Mouse (Mus musculus): ENCODE measurements around the gene Coq8a. TPM values are rescaled to one million over a fixed set of nuclear protein-coding genes. Genes with fewer than 3 reads are reported as not detected.

Coq8a gene
- polyA plus RNA-seq, 1 experiment: 51.2 TPM

GRCm38 (mm10) chr1:180173017-180173416 lies 26.4 kb downstream of the Coq8a start:
- H3K4me3 ChIP-seq (replicated peaks; ENCODE audit: insufficient read depth, low read depth, low read length): no peak overlapping the region
- peaks cover 30% of the 10 kb centered on the region for H3K4me1 ChIP-seq (ENCODE audit: control insufficient read depth, insufficient read depth, low read length)
- 80% methylated on average over 5 of the region's 5 CpGs for WGBS
- no peak for TF ChIP-seq POLR2A (IDR thresholded peaks at IDR 0.05; ENCODE audit: borderline replicate concordance, insufficient read depth, low read length)
- TF ChIP-seq CTCF (IDR thresholded peaks at IDR 0.05; ENCODE audit: borderline replicate concordance, insufficient read depth, low read depth, low read length): no peak
- no peaks in the 10 kb centered on the region for H3K27me3 ChIP-seq (ENCODE audit: control insufficient read depth, insufficient read depth, low read length)
- H3K27ac ChIP-seq (ENCODE audit: insufficient read depth, low read length): no peak overlapping the region
- DNase-seq: no peak

DNA sequence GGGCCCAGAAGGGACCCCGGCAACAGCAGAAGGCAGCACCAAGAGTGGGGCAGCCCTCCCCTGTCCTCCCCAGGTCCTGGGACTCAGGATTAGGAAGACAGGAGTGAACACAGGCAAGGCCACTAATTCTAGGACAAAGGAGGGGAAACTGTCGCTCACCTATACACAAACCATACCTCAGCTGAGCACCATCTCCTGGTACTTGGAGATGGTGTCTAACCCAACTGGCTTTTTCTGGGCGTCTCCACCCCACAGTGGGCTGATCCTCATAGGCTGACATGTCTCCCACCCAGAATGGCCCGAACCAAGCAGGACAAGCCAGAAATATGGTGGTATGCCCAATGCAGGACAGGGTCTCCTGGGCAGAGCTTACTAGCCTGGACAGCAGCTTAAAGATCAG lies 26.8 kb downstream of the Coq8a start:
- Histone ChIP-seq H3K4me1 (ENCODE audit: control insufficient read depth, insufficient read depth, low read length) (peaks cover 32% of the 10 kb centered on the region), H3K27ac (ENCODE audit: insufficient read depth, low read length) (no peak overlapping the region), H3K27me3 (ENCODE audit: control insufficient read depth, insufficient read depth, low read length) (no peaks in the 10 kb centered on the region), H3K4me3 (replicated peaks; ENCODE audit: insufficient read depth, low read depth, low read length) (no peak overlapping the region)
- 96% methylated on average over 4 of the region's 4 CpGs for WGBS
- TF ChIP-seq POLR2A (IDR thresholded peaks at IDR 0.05; ENCODE audit: borderline replicate concordance, insufficient read depth, low read length) (no peak), CTCF (IDR thresholded peaks at IDR 0.05; ENCODE audit: borderline replicate concordance, insufficient read depth, low read depth, low read length) (no peak)
- no peak for DNase-seq

- no peaks in the 10 kb centered on the region for H3K27me3 ChIP-seq (ENCODE audit: control insufficient read depth, insufficient read depth, low read length)
- 30% methylated on average over 2 of the region's 2 CpGs for WGBS
- peaks cover 33% of the 10 kb centered on the region for H3K4me1 ChIP-seq (ENCODE audit: control insufficient read depth, insufficient read depth, low read length)
- no peak for TF ChIP-seq CTCF (IDR thresholded peaks at IDR 0.05; ENCODE audit: borderline replicate concordance, insufficient read depth, low read depth, low read length)
- TF ChIP-seq POLR2A (IDR thresholded peaks at IDR 0.05; ENCODE audit: borderline replicate concordance, insufficient read depth, low read length): no peak
- H3K4me3 ChIP-seq (replicated peaks; ENCODE audit: insufficient read depth, low read depth, low read length): no peak overlapping the region
- DNase-seq: no peak
- no peak overlapping the region for H3K27ac ChIP-seq (ENCODE audit: insufficient read depth, low read length)
Observed at GRCm38 (mm10) chr1:180171883-180172282, 27.5 kb downstream of the Coq8a start.

GRCm38 (mm10) chr1:180170071-180170470 lies 29.3 kb downstream of the Coq8a start:
- WGBS: 62% methylated on average over 8 of the region's 8 CpGs
- H3K4me3 ChIP-seq (replicated peaks; ENCODE audit: insufficient read depth, low read depth, low read length): no peak overlapping the region
- no peak overlapping the region for H3K27ac ChIP-seq (ENCODE audit: insufficient read depth, low read length)
- no peak for TF ChIP-seq POLR2A (IDR thresholded peaks at IDR 0.05; ENCODE audit: borderline replicate concordance, insufficient read depth, low read length)
- peaks cover 33% of the 10 kb centered on the region for H3K4me1 ChIP-seq (ENCODE audit: control insufficient read depth, insufficient read depth, low read length)
- DNase-seq: no peak
- H3K27me3 ChIP-seq (ENCODE audit: control insufficient read depth, insufficient read depth, low read length): no peaks in the 10 kb centered on the region

DNA sequence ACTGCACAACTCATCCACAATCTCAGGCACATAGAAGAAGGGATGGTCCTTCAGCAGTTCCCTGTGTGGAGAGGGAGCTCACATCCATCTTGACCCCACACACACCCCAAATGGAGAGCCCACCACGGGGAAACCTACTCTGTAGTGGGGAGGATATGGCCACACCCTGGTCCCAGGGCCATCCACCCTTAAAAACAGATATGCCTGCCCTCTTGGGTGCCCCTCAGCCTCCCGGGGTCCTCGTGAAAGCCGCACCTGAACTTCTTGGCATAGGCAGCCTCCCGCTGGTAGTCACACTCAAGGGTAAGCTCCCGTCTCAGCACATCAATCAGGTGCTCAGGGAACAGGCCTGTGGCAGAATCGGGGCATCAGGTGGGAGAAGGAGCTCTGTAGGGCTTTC lies 30.2 kb downstream of the Coq8a start:
- TF ChIP-seq POLR2A (IDR thresholded peaks at IDR 0.05; ENCODE audit: borderline replicate concordance, insufficient read depth, low read length) (no peak), CTCF (IDR thresholded peaks at IDR 0.05; ENCODE audit: borderline replicate concordance, insufficient read depth, low read depth, low read length) (no peak)
- Histone ChIP-seq H3K27me3 (ENCODE audit: control insufficient read depth, insufficient read depth, low read length) (no peaks in the 10 kb centered on the region), H3K4me3 (replicated peaks; ENCODE audit: insufficient read depth, low read depth, low read length) (no peak overlapping the region), H3K27ac (ENCODE audit: insufficient read depth, low read length) (no peak overlapping the region; the same call in 1 of the 2 replicates), H3K4me1 (ENCODE audit: control insufficient read depth, insufficient read depth, low read length) (peaks cover 33% of the 10 kb centered on the region)
- 81% methylated on average over 7 of the region's 7 CpGs for WGBS
- no peak for DNase-seq

GRCm38 (mm10) chr1:180168294-180168693 lies 31.1 kb downstream of the Coq8a start:
- peak; percentile 55 to 66 for DNase-seq
- H3K4me1 ChIP-seq (ENCODE audit: control insufficient read depth, insufficient read depth, low read length): peaks cover 33% of the 10 kb centered on the region
- TF ChIP-seq CTCF (IDR thresholded peaks at IDR 0.05; ENCODE audit: borderline replicate concordance, insufficient read depth, low read depth, low read length): no peak; the same call in 1 of the 2 replicates
- TF ChIP-seq POLR2A (IDR thresholded peaks at IDR 0.05; ENCODE audit: borderline replicate concordance, insufficient read depth, low read length): no peak
- no peaks in the 10 kb centered on the region for H3K27me3 ChIP-seq (ENCODE audit: control insufficient read depth, insufficient read depth, low read length)
- 56% methylated on average over 6 of the region's 6 CpGs for WGBS
- no peak overlapping the region for H3K4me3 ChIP-seq (replicated peaks; ENCODE audit: insufficient read depth, low read depth, low read length)
- peak overlapping the region; percentile 37; the same call in 1 of the 2 replicates for H3K27ac ChIP-seq (ENCODE audit: insufficient read depth, low read length)

DNA sequence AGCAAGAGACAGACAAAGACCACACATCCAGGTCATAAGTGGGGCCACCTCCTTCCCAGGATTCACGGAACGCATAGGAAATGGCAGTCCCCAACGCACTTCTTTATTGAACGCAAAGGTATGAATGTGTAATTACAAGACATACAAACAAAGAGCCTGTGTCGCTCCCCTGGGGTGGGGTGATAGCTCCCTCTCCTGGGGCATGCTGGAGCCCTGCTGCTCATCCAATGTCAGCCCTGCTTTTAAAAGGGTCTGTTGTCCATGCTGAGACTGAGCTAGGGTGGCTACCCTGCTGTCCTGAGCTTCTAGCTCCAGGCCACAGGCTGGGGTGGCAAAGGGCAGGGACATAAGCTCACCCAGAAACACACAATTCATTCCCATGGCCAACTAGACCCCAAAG lies 32.9 kb downstream of the Coq8a start:
- H3K27ac ChIP-seq (ENCODE audit: insufficient read depth, low read length): no peak overlapping the region
- H3K4me3 ChIP-seq (replicated peaks; ENCODE audit: insufficient read depth, low read depth, low read length): no peak overlapping the region
- TF ChIP-seq CTCF (IDR thresholded peaks at IDR 0.05; ENCODE audit: borderline replicate concordance, insufficient read depth, low read depth, low read length): no peak
- TF ChIP-seq POLR2A (IDR thresholded peaks at IDR 0.05; ENCODE audit: borderline replicate concordance, insufficient read depth, low read length): no peak
- no peak for DNase-seq
- H3K4me1 ChIP-seq (ENCODE audit: control insufficient read depth, insufficient read depth, low read length): peaks cover 29% of the 10 kb centered on the region
- 77% methylated on average over 5 of the region's 5 CpGs for WGBS
- no peaks in the 10 kb centered on the region for H3K27me3 ChIP-seq (ENCODE audit: control insufficient read depth, insufficient read depth, low read length)

DNA sequence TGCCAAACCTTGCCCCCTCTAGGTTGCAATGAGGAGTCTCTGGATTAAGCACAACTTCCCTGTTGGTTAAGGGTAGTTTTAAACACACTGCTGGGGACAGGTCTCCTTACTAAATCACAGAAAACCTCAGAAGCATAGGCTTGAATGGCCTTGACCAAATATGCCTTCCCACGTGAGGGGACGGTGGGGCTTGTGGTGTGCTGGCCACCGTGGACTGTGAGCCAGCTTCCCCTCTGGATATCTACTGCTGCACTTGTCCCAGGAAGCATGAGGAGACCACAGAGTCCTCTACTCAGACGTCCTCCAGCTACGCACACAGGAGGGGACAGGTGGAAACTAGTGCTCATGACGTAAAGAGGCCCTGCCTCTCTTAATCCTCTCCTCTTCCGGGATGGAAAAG lies 36.4 kb downstream of the Coq8a start:
- no peaks in the 10 kb centered on the region for H3K27me3 ChIP-seq (ENCODE audit: control insufficient read depth, insufficient read depth, low read length)
- 87% methylated on average over 7 of the region's 7 CpGs for WGBS
- H3K4me1 ChIP-seq (ENCODE audit: control insufficient read depth, insufficient read depth, low read length): peaks cover 14% of the 10 kb centered on the region
- H3K4me3 ChIP-seq (replicated peaks; ENCODE audit: insufficient read depth, low read depth, low read length): no peak overlapping the region
- no peak for DNase-seq
- TF ChIP-seq CTCF (IDR thresholded peaks at IDR 0.05; ENCODE audit: borderline replicate concordance, insufficient read depth, low read depth, low read length) (no peak), POLR2A (IDR thresholded peaks at IDR 0.05; ENCODE audit: borderline replicate concordance, insufficient read depth, low read length) (no peak)
- H3K27ac ChIP-seq (ENCODE audit: insufficient read depth, low read length): no peak overlapping the region
